Mouse (Mus musculus): ENCODE data around the gene Gm20403. TPM values are rescaled to one million over a fixed set of nuclear protein-coding genes. Genes with fewer than 3 reads are reported as not detected.

Gm20403 gene
- total RNA-seq, 2 experiments from 2014 or later, result not detected

Other genes starting within 250 kb of the Gm20403 start
- gene Snx6, start 190.8 kb downstream of the Gm20403 start, total RNA-seq (2021), result 10 to 100 TPM; 47.4 to 57.9 TPM
- 100 to 1,000 TPM; 140 to 142 TPM for gene Cfl2, start 123.7 kb downstream of the Gm20403 start, total RNA-seq (2021)
- gene Baz1a, start 27.8 kb upstream of the Gm20403 start, total RNA-seq (2021), result 1 to 10 TPM; 1.2 to 3.8 TPM
- 1 to 10 TPM; 8.1 to 8.6 TPM for gene 2700097O09Rik, start 93.6 kb upstream of the Gm20403 start, total RNA-seq (2021)
- 10 to 100 TPM; 88.2 to 95.9 TPM for gene Srp54a, start 93.7 kb upstream of the Gm20403 start, total RNA-seq (2021)
- 10 to 100 TPM; 17.6 to 22.7 TPM for gene Fam177a, start 137.9 kb upstream of the Gm20403 start, total RNA-seq (2021)
- gene Srp54b, start 168.6 kb upstream of the Gm20403 start, total RNA-seq (2021), result 10 to 100 TPM; 62.0 to 66.4 TPM
- 1 to 10 TPM; 1.7 to 9.3 TPM for gene 1700047I17Rik2, start 213.1 kb upstream of the Gm20403 start, total RNA-seq (2021)
- gene Srp54c, start 243.6 kb upstream of the Gm20403 start, total RNA-seq (2021), result 10 to 100 TPM; 36.7 to 38.1 TPM